Mouse (Mus musculus) hindbrain, embryonic 16.5 days (tissue): ENCODE results near the gene Elp4. TPM values are rescaled to one million over a fixed set of nuclear protein-coding genes. Genes with fewer than 3 reads are reported as not detected.
A peak's percentile ranks its signal among the peaks of the same experiment; 100 is the strongest.

ENCODE experiments used
- ATAC-seq: fragments of 200-750 bp; cut with Nextera tagmentation; 2 replicates; pipeline ENCODE4 v1.8.0; 2017; ENCODE audit warnings: moderate TSS enrichment, moderate library complexity
- H3K27ac ChIP-seq: fragments of 300-500 bp; sonication (generic); 2 replicates; pipeline ENCODE4 v1.5.1; 2014; ENCODE audit warnings: low read depth, mild to moderate bottlenecking, control low read depth, low read length, moderate library complexity
- H3K27me3 ChIP-seq: fragments of 300-500 bp; sonication (generic); replicated peaks from 2 replicates; pipeline ENCODE4 v1.6.1; 2014; ENCODE audit warnings: low read length; ENCODE audit not compliant: control insufficient read depth, insufficient read depth
- H3K36me3 ChIP-seq: fragments of 300-500 bp; sonication (generic); 2 replicates; pipeline ENCODE4 v1.6.1; 2014; ENCODE audit warnings: mild to moderate bottlenecking, low read length, moderate library complexity, mixed read lengths; ENCODE audit not compliant: control insufficient read depth, insufficient read depth
- H3K4me1 ChIP-seq: fragments of 300-500 bp; sonication (generic); 2 replicates; pipeline ENCODE4 v1.6.1; 2014; ENCODE audit warnings: low read depth, low read length; ENCODE audit not compliant: control insufficient read depth, insufficient read depth
- H3K4me2 ChIP-seq: fragments of 300-500 bp; sonication (generic); 2 replicates; pipeline ENCODE4 v1.6.1; 2014; ENCODE audit warnings: mild to moderate bottlenecking, low read length, control low read depth, moderate library complexity
- H3K4me3 ChIP-seq: fragments of 300-500 bp; sonication (generic); 2 replicates; pipeline ENCODE4 v1.5.1; 2014; ENCODE audit warnings: mild to moderate bottlenecking, low read length, control low read depth, moderate library complexity
- H3K9ac ChIP-seq: fragments of 300-500 bp; sonication (generic); 2 replicates; pipeline ENCODE4 v1.6.1; 2014; ENCODE audit warnings: low read depth, mild to moderate bottlenecking, control low read depth, low read length, moderate library complexity
- H3K9me3 ChIP-seq: fragments of 300-500 bp; sonication (generic); 2 replicates; pipeline ENCODE4 v1.6.1; 2014; ENCODE audit warnings: mild to moderate bottlenecking, low read length, moderate library complexity; ENCODE audit not compliant: control insufficient read depth
- WGBS: fragments of 180-500 bp; shearing (Covaris S2); extraction: QIAGEN DNeasy Blood & Tissue Kit; methylation state at CpG from one replicate; pipeline ENCODE4 v1.1.7; 2014; 5-methylcytosine and 5-hydroxymethylcytosine counted together
- polyA plus RNA-seq: library from polyadenylated mRNA; unstranded; fragments of >200 nt; fragmentation: Nextera tagmentation; extraction: Ambion mirVana; gene quantifications from 2 replicates; pipeline ENCODE4 v1.2.1, GENCODE M21; 2015

The Elp4 gene
- polyA plus RNA-seq, 1 experiment from 2014 or later, result 42.2 TPM

GRCm38 (mm10) chr2:105908351-105908750 is 4.0 kb upstream of the Elp4 start:
- H3K9me3 ChIP-seq, result no peaks in the 10 kb centered on the region
- H3K27ac ChIP-seq, result no peak overlapping the region
- WGBS, result 83% methylated on average over 5 of the region's 5 CpGs
- H3K27me3 ChIP-seq, result no peaks in the 10 kb centered on the region
- 0 out of 2 replicates have a peak, but pooled peaks cover 3% of the 10 kb centered on the region for H3K36me3 ChIP-seq
- no peak overlapping the region for H3K4me2 ChIP-seq
- peaks cover 5% of the 10 kb centered on the region; the same call in 1 of the 2 replicates for H3K4me1 ChIP-seq
- no peak overlapping the region for H3K9ac ChIP-seq
- no peak overlapping the region for H3K4me3 ChIP-seq
- ATAC-seq, result no peak

- peak; percentile 52 for ATAC-seq
- peak overlapping the region; percentile 73 for H3K9ac ChIP-seq
- WGBS, result under 1% methylated on average over 12 of the region's 12 CpGs
- peak overlapping the region; percentile 81 for H3K4me2 ChIP-seq
- H3K4me3 ChIP-seq, result peak overlapping the region; percentile 92
- no peak overlapping the region for H3K27ac ChIP-seq
- no peaks in the 10 kb centered on the region for H3K9me3 ChIP-seq
- H3K36me3 ChIP-seq, result no peaks in the 10 kb centered on the region
- H3K27me3 ChIP-seq, result no peaks in the 10 kb centered on the region
- H3K4me1 ChIP-seq, result peaks cover 5% of the 10 kb centered on the region; the same call in 1 of the 2 replicates
Measured at GRCm38 (mm10) chr2:105904757-105905146, 388 bp upstream of the Elp4 start.

- ATAC-seq, result no peak
- Histone ChIP-seq H3K9ac (no peak overlapping the region), H3K36me3 (peaks cover 12% of the 10 kb centered on the region), H3K4me3 (no peak overlapping the region), H3K4me2 (no peak overlapping the region), H3K9me3 (no peaks in the 10 kb centered on the region), H3K4me1 (no peaks in the 10 kb centered on the region), H3K27ac (no peak overlapping the region), H3K27me3 (no peaks in the 10 kb centered on the region)
Measured at GRCm38 (mm10) chr2:105890816-105891215, 13.5 kb downstream of the Elp4 start.

- no peak for ATAC-seq
- Histone ChIP-seq H3K27me3 (no peaks in the 10 kb centered on the region), H3K27ac (no peak overlapping the region), H3K4me2 (no peak overlapping the region), H3K4me1 (no peaks in the 10 kb centered on the region), H3K36me3 (0 out of 2 replicates have a peak, but pooled peaks cover 2% of the 10 kb centered on the region), H3K9ac (no peak overlapping the region), H3K4me3 (no peak overlapping the region), H3K9me3 (peaks cover 3% of the 10 kb centered on the region; the same call in 1 of the 2 replicates)
- WGBS, result 81% methylated on average over 1 of the region's 1 CpGs
Measured at GRCm38 (mm10) chr2:105873403-105873802, 31.0 kb downstream of the Elp4 start.

- 56% methylated on average over 2 of the region's 2 CpGs for WGBS
- Histone ChIP-seq H3K4me2 (no peak overlapping the region), H3K36me3 (no peaks in the 10 kb centered on the region), H3K27ac (0 out of 2 replicates have a peak overlapping the region, but pooled peaks have one; percentile 3), H3K4me1 (no peaks in the 10 kb centered on the region), H3K9me3 (no peaks in the 10 kb centered on the region), H3K9ac (no peak overlapping the region), H3K4me3 (no peak overlapping the region), H3K27me3 (no peaks in the 10 kb centered on the region)
- peak; percentile 91 for ATAC-seq
Measured at GRCm38 (mm10) chr2:105854740-105855139, 49.6 kb downstream of the Elp4 start.

- H3K4me2 ChIP-seq, result no peak overlapping the region
- no peaks in the 10 kb centered on the region for H3K36me3 ChIP-seq
- H3K9me3 ChIP-seq, result no peaks in the 10 kb centered on the region
- no peaks in the 10 kb centered on the region for H3K4me1 ChIP-seq
- H3K27me3 ChIP-seq, result no peaks in the 10 kb centered on the region
- 97% methylated on average over 2 of the region's 2 CpGs for WGBS
- no peak overlapping the region for H3K27ac ChIP-seq
- H3K9ac ChIP-seq, result no peak overlapping the region
- no peak overlapping the region for H3K4me3 ChIP-seq
- ATAC-seq, result no peak
Measured at GRCm38 (mm10) chr2:105852971-105853370, 51.4 kb downstream of the Elp4 start.

GRCm38 (mm10) chr2:105851714-105852293 is 52.6 kb downstream of the Elp4 start:
- H3K27ac ChIP-seq, result no peak overlapping the region
- no peak overlapping the region for H3K9ac ChIP-seq
- no peaks in the 10 kb centered on the region for H3K4me1 ChIP-seq
- no peak overlapping the region for H3K4me2 ChIP-seq
- no peaks in the 10 kb centered on the region for H3K27me3 ChIP-seq
- no peak for ATAC-seq
- H3K36me3 ChIP-seq, result no peaks in the 10 kb centered on the region
- H3K4me3 ChIP-seq, result no peak overlapping the region
- no peaks in the 10 kb centered on the region for H3K9me3 ChIP-seq

GRCm38 (mm10) chr2:105843151-105843550 is 61.2 kb downstream of the Elp4 start:
- no peak for ATAC-seq
- no peak overlapping the region for H3K27ac ChIP-seq
- H3K36me3 ChIP-seq, result no peaks in the 10 kb centered on the region
- no peak overlapping the region for H3K9ac ChIP-seq
- H3K4me1 ChIP-seq, result no peaks in the 10 kb centered on the region
- WGBS, result 90% methylated on average over 5 of the region's 5 CpGs
- no peak overlapping the region for H3K4me3 ChIP-seq
- H3K4me2 ChIP-seq, result no peak overlapping the region
- no peaks in the 10 kb centered on the region for H3K9me3 ChIP-seq
- no peaks in the 10 kb centered on the region for H3K27me3 ChIP-seq

GRCm38 (mm10) chr2:105817965-105818364 is 86.4 kb downstream of the Elp4 start:
- H3K9me3 ChIP-seq, result no peaks in the 10 kb centered on the region
- H3K4me2 ChIP-seq, result no peak overlapping the region
- no peaks in the 10 kb centered on the region for H3K36me3 ChIP-seq
- no peaks in the 10 kb centered on the region for H3K27me3 ChIP-seq
- no peaks in the 10 kb centered on the region for H3K4me1 ChIP-seq
- no peak for ATAC-seq
- H3K9ac ChIP-seq, result no peak overlapping the region
- WGBS, result 88% methylated on average over 1 of the region's 1 CpGs
- no peak overlapping the region for H3K4me3 ChIP-seq
- no peak overlapping the region for H3K27ac ChIP-seq
